7 mouse cellular contexts compared by ENCODE assay signal in the genomic region with DNA sequence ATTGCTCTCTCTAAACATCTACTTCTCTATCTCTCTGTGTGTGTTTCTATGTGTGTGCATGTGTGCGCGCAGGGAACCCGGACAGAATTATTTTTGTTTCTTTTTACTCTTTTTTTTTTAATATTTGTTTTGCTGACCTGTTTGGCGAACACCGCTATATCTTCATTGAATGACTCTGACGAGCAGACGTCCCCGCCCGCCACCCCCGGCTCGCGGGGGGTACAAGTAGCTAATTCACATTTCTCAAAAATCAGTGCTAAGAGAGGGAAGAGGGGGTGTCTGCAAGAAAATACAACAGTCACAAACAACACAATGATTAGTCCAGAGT. TPM values are rescaled to one million over a fixed set of nuclear protein-coding genes. Genes with fewer than 3 reads are reported as not detected.
DNase-seq lines count a peak whose midpoint lies in the region; ATAC-seq and TF ChIP-seq lines count a peak whose summit lies in the region.

No protein-coding gene starts in this region.

- ATAC-seq in forebrain, postnatal 0 days = no peak
- ATAC-seq in limb, embryonic 15.5 days (ENCODE audit: insufficient number of reproducible peaks, low FRiP score, low TSS enrichment, low read depth) = no peak
- ATAC-seq in stomach, embryonic 15.5 days (ENCODE audit: insufficient read depth, low FRiP score, low read depth) = no peak
- no peak for ATAC-seq in cerebellum, adult (ENCODE audit: insufficient number of reproducible peaks, low FRiP score, low TSS enrichment)

- peak overlapping the region; percentile 56 for H3K4me3 ChIP-seq in forebrain, postnatal 0 days (ENCODE audit: low read depth, low read length)
- peak overlapping the region; percentile 36 for H3K4me3 ChIP-seq in limb, embryonic 15.5 days
- peak overlapping the region; percentile 73 for H3K4me3 ChIP-seq in stomach, embryonic 15.5 days (replicated peaks)

- DNase-seq in ovary, postnatal 36 days (ENCODE audit: low spot score) = peak; percentile 16
- DNase-seq in ovary, adult 18-20 months (ENCODE audit: low spot score) = no peak
- DNase-seq in forebrain, postnatal 0 days = no peak
- DNase-seq in right cerebral cortex, postnatal 14 days = no peak

- WGBS in forebrain, postnatal 0 days = 24% methylated on average over 12 of the region's 12 CpGs
- WGBS in limb, embryonic 15.5 days = 18% methylated on average over 12 of the region's 12 CpGs
- 7% methylated on average over 12 of the region's 12 CpGs for WGBS in stomach, embryonic 15.5 days

- H3K4me2 ChIP-seq in forebrain, postnatal 0 days (ENCODE audit: low read depth) = peak overlapping the region; percentile 91
- peak overlapping the region; percentile 61; the same call in 1 of the 2 replicates for H3K4me2 ChIP-seq in limb, embryonic 15.5 days
- peak overlapping the region; percentile 69 for H3K4me2 ChIP-seq in stomach, embryonic 15.5 days

- H3K4me1 ChIP-seq in forebrain, postnatal 0 days (ENCODE audit: insufficient read depth) = peaks cover 7% of the 10 kb centered on the region; the same call in 1 of the 2 replicates
- peaks cover 19% of the 10 kb centered on the region for H3K4me1 ChIP-seq in limb, embryonic 15.5 days
- H3K4me1 ChIP-seq in stomach, embryonic 15.5 days = no peaks in the 10 kb centered on the region; the same call in 1 of the 2 replicates

- no peaks in the 10 kb centered on the region for H3K9me3 ChIP-seq in forebrain, postnatal 0 days (ENCODE audit: low read length)
- no peaks in the 10 kb centered on the region for H3K9me3 ChIP-seq in limb, embryonic 15.5 days
- no peaks in the 10 kb centered on the region for H3K9me3 ChIP-seq in stomach, embryonic 15.5 days

- H3K9ac ChIP-seq in forebrain, postnatal 0 days = peak overlapping the region; percentile 35
- H3K9ac ChIP-seq in limb, embryonic 15.5 days = no peak overlapping the region
- H3K9ac ChIP-seq in stomach, embryonic 15.5 days = peak overlapping the region; percentile 83

- no peaks in the 10 kb centered on the region for H3K36me3 ChIP-seq in forebrain, postnatal 0 days (ENCODE audit: insufficient read depth)
- no peaks in the 10 kb centered on the region for H3K36me3 ChIP-seq in limb, embryonic 15.5 days
- H3K36me3 ChIP-seq in stomach, embryonic 15.5 days = no peaks in the 10 kb centered on the region; the same call in 1 of the 2 replicates

- TF ChIP-seq CTCF in forebrain, postnatal 0 days (IDR thresholded peaks at IDR 0.05; ENCODE audit: low read depth) = no peak

- H3K27me3 ChIP-seq in forebrain, postnatal 0 days (ENCODE audit: insufficient read depth, low read length) = peaks cover 13% of the 10 kb centered on the region
- H3K27me3 ChIP-seq in limb, embryonic 15.5 days = peaks cover 68% of the 10 kb centered on the region
- no peaks in the 10 kb centered on the region for H3K27me3 ChIP-seq in stomach, embryonic 15.5 days (replicated peaks)

- no peak overlapping the region for H3K27ac ChIP-seq in forebrain, postnatal 0 days (ENCODE audit: low read depth, low read length)
- H3K27ac ChIP-seq in limb, embryonic 15.5 days = no peak overlapping the region
- peak overlapping the region; percentile 87 for H3K27ac ChIP-seq in stomach, embryonic 15.5 days

RNA-seq across cellular contexts. Expression of a gene that starts 4.7 kb away (rescaled TPM):
- total RNA-seq in forebrain, postnatal 0 days (2014; rRNA removed) = 15.8 and 16.9 TPM in 2 replicates
- polyA plus RNA-seq in forebrain, postnatal 0 days (2015; fragmentation: Nextera tagmentation; extraction: Ambion mirVana) = 11.4 and 12.5 TPM in 2 replicates
- polyA plus RNA-seq in limb, embryonic 15.5 days (2015; fragmentation: Nextera tagmentation; extraction: Ambion mirVana) = 16.3 and 17.1 TPM in 2 replicates
- 139 and 150 TPM in 2 replicates for polyA plus RNA-seq in stomach, embryonic 15.5 days (2015; fragmentation: Nextera tagmentation; extraction: Ambion mirVana)
